Mouse (Mus musculus) MEL (cell line): ENCODE measurements around the gene Efcab7. TPM values are rescaled to one million over a fixed set of nuclear protein-coding genes. Genes with fewer than 3 reads are reported as not detected.

Source experiments
- DNase-seq: peaks from one replicate; pipeline ENCODE4 v3.0.0; 2011; ENCODE audit warnings: low read depth, low spot score
- H3K27ac ChIP-seq: 2 replicates; pipeline ENCODE4 v1.5.1; 2012; ENCODE audit warnings: low read depth, mild to moderate bottlenecking, control low read depth, low read length, moderate library complexity; ENCODE audit not compliant: control insufficient read depth
- H3K27me3 ChIP-seq, 2 experiments: fragments of 150-350 bp in 1 of 2; sonication (generic) in 1 of 2; 2 replicates each; pipeline ENCODE4 v1.6.1; 2012; ENCODE audit warnings: low read length in 2 of 2, mild to moderate bottlenecking in 2 of 2, improper control_type of control experiment in 1 of 2, moderate library complexity in 1 of 2; ENCODE audit not compliant: insufficient read depth in 2 of 2, control insufficient read depth in 1 of 2
- H3K36me3 ChIP-seq, 2 experiments: 2 replicates each; pipeline ENCODE4 v1.6.1; 2012 to 2014; ENCODE audit warnings: low read length in 2 of 2, improper control_type of control experiment in 1 of 2, inconsistent platforms in 1 of 2, mild to moderate bottlenecking in 1 of 2; ENCODE audit not compliant: insufficient read depth in 2 of 2, control insufficient read depth in 1 of 2
- H3K4me1 ChIP-seq, 2 experiments: fragments of 150-350 bp in 1 of 2; sonication (generic) in 1 of 2; 2 replicates each; pipeline ENCODE4 v1.6.1; 2012; ENCODE audit warnings: low read length in 2 of 2, improper control_type of control experiment in 1 of 2, mild to moderate bottlenecking in 1 of 2; ENCODE audit not compliant: insufficient read depth in 2 of 2, control insufficient read depth in 1 of 2
- H3K4me3 ChIP-seq, 2 experiments: fragments of 150-350 bp in 1 of 2; sonication (generic) in 1 of 2; 2 replicates each; pipeline ENCODE4 v1.5.1; 2012; ENCODE audit warnings: low read depth in 2 of 2, low read length in 2 of 2, mild to moderate bottlenecking in 2 of 2, moderate library complexity in 2 of 2, control low read depth in 1 of 2, improper control_type of control experiment in 1 of 2; ENCODE audit not compliant: control insufficient read depth in 1 of 2, insufficient read depth in 1 of 2
- H3K79me2 ChIP-seq: 2 replicates; pipeline ENCODE4 v1.6.1; 2012; ENCODE audit warnings: mild to moderate bottlenecking, low read length, moderate library complexity; ENCODE audit not compliant: control insufficient read depth, poor library complexity, insufficient read depth
- H3K9ac ChIP-seq: 2 replicates; pipeline ENCODE4 v1.6.1; 2012; ENCODE audit warnings: low read depth, mild to moderate bottlenecking, control low read depth, low read length, moderate library complexity; ENCODE audit not compliant: control insufficient read depth, poor library complexity, severe bottlenecking
- H3K9me3 ChIP-seq: fragments of 150-350 bp; sonication (generic); replicated peaks from 2 replicates; pipeline ENCODE4 v1.6.1; 2012; ENCODE audit warnings: mild to moderate bottlenecking, low read length, improper control_type of control experiment, moderate library complexity; ENCODE audit not compliant: insufficient read depth
- CTCF ChIP-seq, 3 experiments: IDR thresholded peaks in 2 of 3; conservative IDR thresholded peaks in 1 of 3; 2 replicates each; pipeline ENCODE4 v1.5.1; 2011 to 2012; ENCODE audit warnings: low read length in 3 of 3, low read depth in 2 of 3, mild to moderate bottlenecking in 2 of 3, improper control_type of control experiment in 1 of 3, inconsistent platforms in 1 of 3, mixed read lengths in 1 of 3, moderate library complexity in 1 of 3; ENCODE audit not compliant: control insufficient read depth in 1 of 3, insufficient read depth in 1 of 3, poor library complexity in 1 of 3, severe bottlenecking in 1 of 3
- EP300 ChIP-seq, 2 experiments: IDR thresholded peaks; 2 replicates each; pipeline ENCODE4 v1.6.1; 2011; ENCODE audit warnings: improper control_type of control experiment in 2 of 2, low read length in 2 of 2, low read depth in 1 of 2, mild to moderate bottlenecking in 1 of 2
- ETS1 ChIP-seq: IDR thresholded peaks from 2 replicates; pipeline ENCODE4 v1.6.1; 2012; ENCODE audit warnings: low read depth, mild to moderate bottlenecking, inconsistent platforms, low read length, improper control_type of control experiment, moderate library complexity
- GABPA ChIP-seq: IDR thresholded peaks from 2 replicates; pipeline ENCODE4 v1.6.1; 2012; ENCODE audit warnings: low read depth, mild to moderate bottlenecking, inconsistent platforms, low read length, improper control_type of control experiment, moderate library complexity
- HCFC1 ChIP-seq: IDR thresholded peaks from 2 replicates; pipeline ENCODE4 v1.6.1; 2012; ENCODE audit warnings: low read depth, mild to moderate bottlenecking, inconsistent platforms, low read length, improper control_type of control experiment, moderate library complexity
- KAT2A ChIP-seq: conservative IDR thresholded peaks from 2 replicates; pipeline ENCODE4 v1.6.1; 2012; ENCODE audit warnings: low read depth, low read length, improper control_type of control experiment, inconsistent platforms
- MAFK ChIP-seq: IDR thresholded peaks from 2 replicates; pipeline ENCODE4 v1.6.1; 2011; ENCODE audit warnings: low read depth, mild to moderate bottlenecking, low read length, improper control_type of control experiment, borderline replicate concordance
- MAX ChIP-seq: IDR thresholded peaks from 2 replicates; pipeline ENCODE4 v1.6.1; 2011; ENCODE audit warnings: low read length, improper control_type of control experiment
- MAZ ChIP-seq: IDR thresholded peaks from 2 replicates; pipeline ENCODE4 v1.6.1; 2012; ENCODE audit warnings: low read depth, mild to moderate bottlenecking, inconsistent platforms, low read length, improper control_type of control experiment
- MXI1 ChIP-seq: IDR thresholded peaks from 2 replicates; pipeline ENCODE4 v1.6.1; 2011; ENCODE audit warnings: mild to moderate bottlenecking, low read depth, low read length, improper control_type of control experiment
- NELFE ChIP-seq: IDR thresholded peaks from 2 replicates; pipeline ENCODE4 v1.6.1; 2011; ENCODE audit warnings: low read depth, low read length, improper control_type of control experiment
- RAD21 ChIP-seq: IDR thresholded peaks from 2 replicates; pipeline ENCODE4 v1.6.1; 2011; ENCODE audit warnings: mild to moderate bottlenecking, low read depth, low read length, improper control_type of control experiment
- SIN3A ChIP-seq: IDR thresholded peaks from 2 replicates; pipeline ENCODE4 v1.6.1; 2012; ENCODE audit warnings: low read length, improper control_type of control experiment, inconsistent platforms
- SMC3 ChIP-seq: IDR thresholded peaks from 2 replicates; pipeline ENCODE4 v1.6.1; 2011; ENCODE audit warnings: low read depth, low read length, improper control_type of control experiment
- USF2 ChIP-seq, 2 experiments: IDR thresholded peaks; 2 replicates each; pipeline ENCODE4 v1.6.1; 2011 to 2012; ENCODE audit warnings: improper control_type of control experiment in 2 of 2, low read length in 2 of 2, borderline replicate concordance in 1 of 2, inconsistent platforms in 1 of 2, low read depth in 1 of 2, mild to moderate bottlenecking in 1 of 2; ENCODE audit not compliant: insufficient read depth in 1 of 2
- ZC3H11A ChIP-seq: IDR thresholded peaks from 2 replicates; pipeline ENCODE4 v1.6.1; 2012; ENCODE audit warnings: low read depth, mild to moderate bottlenecking, inconsistent platforms, low read length, improper control_type of control experiment
- polyA plus RNA-seq, 2 experiments: library from polyadenylated mRNA; stranded (reverse) in 1 of 2; unstranded in 1 of 2; fragments of >175 nt in 1 of 2; fragments of >200 nt in 1 of 2; gene quantifications; 2 replicates each; pipeline versions ENCODE4 v1.2.1 to v1.2.4; 2012; ENCODE audit warnings: low replicate concordance in 2 of 2, low read depth in 1 of 2; ENCODE audit not compliant: insufficient read length in 2 of 2, insufficient read depth in 1 of 2, missing spikeins in 1 of 2
- total RNA-seq: library from RNA; depleted of rRNA; stranded (reverse); fragments of 300-350 nt; gene quantifications from 2 replicates; pipeline ENCODE4 v1.2.3, GENCODE M21; 2012

Efcab7 gene
- total and polyA plus RNA-seq, 3 experiments, result 7.4 to 9.9 TPM; not detected in 1

DNA sequence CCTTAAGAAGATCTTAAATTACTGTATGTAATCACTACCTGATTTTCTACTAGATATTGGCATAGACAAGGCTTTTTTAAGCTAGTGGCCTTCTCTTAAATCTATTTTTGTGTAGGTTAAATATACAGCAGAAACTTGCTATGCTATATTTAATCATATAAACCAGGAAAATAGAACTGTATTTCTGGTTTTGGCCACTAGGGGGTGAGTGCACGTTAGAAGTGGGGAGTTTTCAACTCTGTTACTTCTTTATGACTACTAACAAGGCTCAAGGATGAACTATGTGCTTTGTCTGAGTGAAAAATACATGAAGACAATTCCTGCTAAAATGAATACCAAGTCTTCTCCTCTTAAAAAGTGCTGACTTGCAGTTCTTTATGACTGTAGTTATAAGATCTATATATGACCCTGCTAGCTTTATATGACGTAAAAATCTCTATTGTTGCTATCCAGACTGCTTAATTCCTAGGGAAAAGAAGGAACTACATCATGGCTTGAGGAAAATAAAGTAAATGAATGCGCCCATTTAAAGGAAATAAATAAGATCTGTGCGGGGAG lies 85.0 kb downstream of the Efcab7 start:
- no peak overlapping the region for H3K9ac ChIP-seq

DNA sequence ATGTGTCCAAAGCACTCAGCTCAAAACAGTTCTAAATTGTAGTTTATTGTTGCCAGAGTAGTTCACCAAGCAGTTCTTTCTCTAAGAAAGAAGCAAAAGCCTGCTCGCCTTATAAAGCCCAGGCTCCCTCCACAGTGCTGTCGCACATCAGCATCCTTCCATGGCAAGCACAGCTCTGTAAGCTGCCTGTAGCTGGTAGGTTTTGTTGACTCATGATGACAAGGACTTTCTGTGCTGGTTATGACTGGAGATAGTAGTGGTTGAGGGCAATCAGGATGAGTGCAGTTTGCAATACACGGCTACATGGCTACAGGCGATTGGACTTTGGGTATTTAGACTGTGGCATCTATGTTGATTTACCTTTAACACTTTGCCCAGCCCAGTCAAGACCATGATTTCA lies 97.4 kb downstream of the Efcab7 start:
- no peaks in the 10 kb centered on the region for H3K27me3 ChIP-seq
- 0 out of 2 replicates have a peak, but pooled peaks have one; percentile 61 for TF ChIP-seq GABPA
- TF ChIP-seq MAX, result no peak
- TF ChIP-seq NELFE, result no peak
- no peak for TF ChIP-seq SMC3
- no peak for TF ChIP-seq USF2 (IDR thresholded peaks at IDR 0.05; ENCODE audit: borderline replicate concordance in 1 of 2, insufficient read depth in 1 of 2, low read depth in 1 of 2, low read length in 2 of 2)
- no peak for TF ChIP-seq HCFC1
- peaks cover 2% of the 10 kb centered on the region; the same call in 1 of the 2 replicates for H3K79me2 ChIP-seq
- H3K4me3 ChIP-seq, result no peak overlapping the region
- H3K9ac ChIP-seq, result no peak overlapping the region
- DNase-seq, result peak; percentile 50
- H3K27ac ChIP-seq, result no peak overlapping the region
- no peaks in the 10 kb centered on the region for H3K36me3 ChIP-seq
- H3K4me1 ChIP-seq, result no peaks in the 10 kb centered on the region
- no peaks in the 10 kb centered on the region for H3K9me3 ChIP-seq

More for the DNA sequence above, 85.0 kb downstream of the Efcab7 start:
- Histone ChIP-seq H3K27ac (no peak overlapping the region), H3K36me3 (no peaks in the 10 kb centered on the region), H3K79me2 (no peaks in the 10 kb centered on the region), H3K9me3 (no peaks in the 10 kb centered on the region), H3K27me3 (no peaks in the 10 kb centered on the region), H3K4me1 (no peaks in the 10 kb centered on the region), H3K4me3 (no peak overlapping the region)
- peak; percentile 65 for DNase-seq
- TF ChIP-seq ZC3H11A (peak; percentile 47), SMC3 (peak; percentile 61), RAD21 (peak; percentile 61), CTCF (IDR thresholded peaks at IDR 0.05 in 2 of 3, conservative IDR thresholded peaks at IDR 0.05 in 1 of 3; ENCODE audit: control insufficient read depth in 1 of 3, insufficient read depth in 1 of 3, low read depth in 2 of 3, low read length in 3 of 3, poor library complexity in 1 of 3, severe bottlenecking in 1 of 3) (peak in 2 of 3 experiments; percentile 52 to 70; a peak in 4 of 6 replicates), SIN3A (no peak), MAFK (peak; percentile 48; the same call in 1 of the 2 replicates)

DNA sequence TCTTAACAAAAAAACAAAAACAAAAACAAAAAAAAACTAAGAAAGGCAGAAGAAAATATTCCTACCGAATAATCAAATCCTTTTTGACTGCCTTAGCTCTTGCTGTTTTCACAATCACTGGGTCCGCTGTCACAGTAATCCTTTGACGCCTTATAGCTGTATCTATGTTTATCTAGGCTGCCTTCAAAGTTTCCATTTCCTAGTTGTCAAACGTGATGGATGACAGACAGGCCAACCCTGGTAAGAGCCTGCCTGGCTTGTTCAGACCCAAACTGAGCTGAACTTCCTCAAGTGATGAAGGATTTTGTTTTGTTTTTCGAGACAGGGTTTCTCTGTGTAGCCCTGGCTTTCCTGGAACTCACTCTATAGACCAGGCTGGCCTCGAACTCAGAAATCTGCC lies 99.5 kb downstream of the Efcab7 start:
- DNase-seq, result peak; percentile 50
- no peak overlapping the region for H3K27ac ChIP-seq
- no peaks in the 10 kb centered on the region for H3K27me3 ChIP-seq
- no peaks in the 10 kb centered on the region for H3K4me1 ChIP-seq
- no peak for TF ChIP-seq KAT2A
- TF ChIP-seq SMC3, result no peak
- TF ChIP-seq ETS1, result 0 out of 2 replicates have a peak, but pooled peaks have one; percentile 8
- TF ChIP-seq EP300 (IDR thresholded peaks at IDR 0.05; ENCODE audit: low read depth in 1 of 2, low read length in 2 of 2), result 0 out of 4 replicates have a peak, but pooled peaks of 1 of the 2 experiments have one; percentile 13
- TF ChIP-seq MAZ, result no peak
- no peak for TF ChIP-seq MXI1
- H3K36me3 ChIP-seq, result no peaks in the 10 kb centered on the region
- no peak overlapping the region for H3K4me3 ChIP-seq
- H3K79me2 ChIP-seq, result peaks cover 2% of the 10 kb centered on the region; the same call in 1 of the 2 replicates
- H3K9ac ChIP-seq, result no peak overlapping the region
- H3K9me3 ChIP-seq, result no peaks in the 10 kb centered on the region
